Mouse (Mus musculus) B cell, adult 2 months (primary cell): Measurements from ENCODE around the gene Agbl4.

Experiments used
- DNase-seq, 2 experiments: peaks; one replicate each; pipeline ENCODE4 v3.0.0; 2022

Gene Agbl4

DNA sequence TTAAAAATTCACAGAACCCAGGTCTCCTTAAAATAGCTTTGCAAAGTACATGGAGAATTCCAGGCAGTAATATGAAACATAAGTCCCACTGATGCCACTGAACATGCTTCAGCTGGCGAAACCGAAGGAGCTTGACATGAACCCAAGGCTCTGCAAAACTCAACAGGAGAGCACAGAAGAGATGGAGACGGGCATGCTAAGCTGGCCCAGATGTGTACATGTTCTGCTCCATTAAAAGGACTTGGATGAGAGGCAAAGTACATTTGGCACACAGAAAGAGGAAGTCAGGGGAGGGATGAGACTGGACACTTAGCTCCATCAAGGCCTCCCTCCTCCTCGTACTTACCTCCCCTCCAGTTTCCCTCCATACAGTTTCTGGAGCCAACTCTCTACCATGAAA, 1013.3 kb downstream of the Agbl4 start:
- DNase-seq = no peak

DNA sequence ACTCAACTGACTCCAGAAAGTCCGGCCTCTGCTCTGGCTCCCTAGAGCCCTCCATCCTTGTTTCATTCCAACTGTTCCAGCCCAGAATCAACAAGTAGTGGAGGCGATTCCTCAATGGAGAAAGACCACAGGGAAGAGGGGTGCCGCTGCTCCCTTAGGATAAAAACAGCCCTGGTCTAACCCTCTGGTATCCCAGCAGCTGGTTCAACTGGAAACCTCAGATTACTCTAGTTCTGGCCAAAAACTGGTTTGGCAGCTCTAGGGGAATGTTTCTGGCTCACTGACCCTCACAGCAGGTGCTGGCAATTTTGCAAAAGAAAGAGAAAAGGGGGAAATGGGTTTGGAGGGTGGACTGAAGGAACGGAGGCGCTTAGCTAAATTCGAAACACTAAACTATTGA, 1016.9 kb downstream of the Agbl4 start:
- DNase-seq = no peak

DNA sequence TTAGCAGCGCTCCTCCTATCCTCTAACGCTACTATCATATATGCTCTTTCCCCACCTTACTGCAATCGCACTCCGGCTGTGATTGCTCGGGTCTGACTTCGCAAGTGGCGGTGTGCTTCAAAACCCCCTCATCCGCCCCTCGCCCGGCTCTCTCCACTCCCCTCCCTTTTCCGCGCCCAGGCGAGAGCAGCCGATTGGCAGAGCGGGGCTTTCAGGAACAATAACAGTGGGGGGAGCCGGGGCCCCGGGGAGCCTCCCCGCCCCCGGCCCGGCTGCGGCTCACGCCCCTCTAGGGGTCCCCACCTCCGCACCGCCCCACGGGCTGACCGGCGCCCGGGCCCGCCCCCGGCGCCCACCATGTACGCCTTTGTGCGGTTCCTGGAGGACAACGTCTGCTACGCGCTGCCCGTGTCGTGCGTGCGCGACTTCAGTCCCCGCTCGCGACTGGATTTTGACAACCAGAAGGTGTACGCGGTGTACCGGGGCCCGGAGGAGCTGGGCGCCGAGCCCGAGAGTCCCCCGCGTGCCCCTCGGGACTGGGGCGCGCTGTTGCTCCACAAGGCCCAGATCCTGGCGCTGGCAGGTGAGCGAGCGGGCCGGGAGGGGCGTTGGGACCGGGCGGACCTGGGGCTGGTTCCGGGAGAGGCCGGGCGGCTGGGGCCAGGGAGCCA, 1017.5 kb downstream of the Agbl4 start, which contains the start of gene Bend5:
Bend5 (plus strand) TSS at position 189 of the 671 bp plus-strand sequence.
- DNase-seq = peak; percentile 83

DNA sequence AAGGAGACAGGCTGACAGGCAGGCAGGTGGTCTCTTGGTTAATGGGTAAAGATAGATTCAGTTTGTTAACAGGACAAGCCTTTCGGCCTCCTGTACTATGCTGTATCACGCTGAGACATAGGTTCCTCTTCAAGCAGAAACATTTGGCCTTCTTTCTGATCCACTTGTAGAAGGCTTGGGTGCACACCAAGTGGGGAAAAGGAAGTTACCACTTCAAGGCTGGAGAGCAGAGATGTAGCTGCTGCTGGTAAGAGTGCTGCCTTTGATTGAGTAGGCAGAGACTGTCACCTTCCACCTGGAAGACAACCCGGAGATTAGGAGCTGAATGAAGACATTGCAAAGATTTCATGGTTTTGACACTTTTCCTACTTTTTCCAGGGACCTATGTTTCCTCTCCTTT, 1018.7 kb downstream of the Agbl4 start:
- peak; percentile 30 to 37 for DNase-seq

DNA sequence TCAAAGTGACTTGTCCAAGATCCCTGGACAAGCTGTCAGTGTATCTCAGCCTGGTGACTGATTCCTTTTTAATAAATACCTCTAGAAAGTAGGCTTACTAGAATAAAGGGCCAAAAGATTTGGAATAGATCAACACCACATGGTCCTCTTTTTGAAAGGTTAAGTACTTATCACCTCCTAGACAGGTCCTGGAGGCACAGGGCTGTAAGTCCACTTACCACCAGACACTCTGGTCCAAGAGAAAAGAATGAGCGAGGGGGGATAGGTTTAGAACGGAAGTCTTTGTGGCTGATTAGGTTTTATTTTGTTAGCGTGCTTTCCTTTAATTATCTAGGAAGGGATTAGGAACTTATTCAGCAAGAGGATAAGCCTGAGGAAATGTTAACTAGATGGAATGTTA, 1019.1 kb downstream of the Agbl4 start:
- no peak for DNase-seq

DNA sequence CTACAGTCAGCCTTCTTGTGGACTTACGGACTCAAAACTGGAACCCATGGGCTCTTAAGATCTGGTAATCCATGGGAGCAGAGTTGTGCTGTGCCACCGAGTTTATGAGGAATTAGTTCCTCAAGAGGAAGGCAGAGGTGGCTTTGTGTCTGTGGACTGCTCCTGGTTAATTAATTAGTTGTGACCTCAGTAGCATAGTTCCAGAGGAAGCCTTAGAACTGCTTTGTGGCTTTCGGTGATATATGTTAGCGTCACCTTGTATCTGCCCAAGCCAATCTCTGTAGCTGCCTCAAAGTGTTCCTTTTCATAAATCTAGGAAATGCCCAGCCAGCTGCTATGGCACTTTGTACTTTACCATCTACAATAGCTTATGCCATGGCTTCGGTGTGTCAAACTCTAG, 1020.3 kb downstream of the Agbl4 start:
- no peak for DNase-seq

DNA sequence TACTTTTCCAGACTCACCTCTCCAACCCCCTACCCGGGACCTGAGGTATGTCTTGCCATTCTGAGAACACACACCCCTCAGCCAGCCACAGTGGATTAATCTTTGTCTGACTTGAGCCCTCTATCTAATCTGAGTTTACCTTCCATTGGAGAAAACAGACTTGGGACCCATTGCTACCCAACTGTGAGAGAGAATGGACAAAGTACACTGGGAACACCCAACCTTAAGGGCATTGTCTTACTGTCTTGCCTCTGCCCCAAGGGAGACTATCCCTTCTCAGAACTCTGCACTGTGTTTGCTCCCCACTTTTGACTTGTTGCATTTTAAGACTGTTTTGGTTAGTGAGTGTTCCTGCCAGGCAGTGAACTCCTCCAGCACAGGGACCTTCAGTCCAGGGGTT, 1022.0 kb downstream of the Agbl4 start:
- DNase-seq = no peak

DNA sequence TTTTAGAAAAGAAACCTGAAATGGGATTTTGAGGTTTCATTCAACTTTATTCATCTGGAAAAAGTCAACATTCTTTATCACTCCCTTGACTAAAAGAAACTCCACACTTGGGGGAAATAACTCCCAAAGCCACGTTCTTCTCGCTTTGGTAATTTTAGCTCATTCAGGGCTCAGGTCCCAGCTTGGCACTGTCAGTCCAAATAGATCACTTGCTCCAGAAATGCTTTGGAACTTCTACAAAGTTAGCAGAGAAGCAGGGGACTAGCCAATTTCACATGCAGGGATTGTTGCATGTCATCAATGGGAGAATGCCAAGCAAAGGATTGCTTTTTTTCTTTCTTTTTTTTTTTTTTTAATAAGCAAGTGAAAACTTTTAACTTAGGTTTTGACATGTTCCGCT, 1022.6 kb downstream of the Agbl4 start:
- DNase-seq = no peak

DNA sequence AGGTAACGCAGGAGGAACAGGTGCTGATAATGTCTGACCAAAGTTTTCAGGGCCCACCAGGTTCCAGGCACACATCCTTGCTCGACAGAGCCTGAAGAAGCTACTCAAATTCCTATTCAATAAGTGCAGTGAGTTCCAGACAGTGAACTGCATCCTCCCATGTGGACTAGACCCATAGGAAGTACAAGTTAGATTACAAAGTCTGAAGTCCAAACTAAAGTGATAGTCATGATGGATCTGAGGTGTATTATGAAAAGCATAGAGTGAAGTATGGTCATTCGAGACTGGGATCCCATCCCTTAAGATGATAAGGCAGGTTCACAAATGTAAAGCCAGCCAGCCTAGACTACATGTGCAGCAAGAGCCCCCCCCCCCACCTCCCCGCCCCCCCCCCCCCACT, 1023.5 kb downstream of the Agbl4 start:
- no peak for DNase-seq

DNA sequence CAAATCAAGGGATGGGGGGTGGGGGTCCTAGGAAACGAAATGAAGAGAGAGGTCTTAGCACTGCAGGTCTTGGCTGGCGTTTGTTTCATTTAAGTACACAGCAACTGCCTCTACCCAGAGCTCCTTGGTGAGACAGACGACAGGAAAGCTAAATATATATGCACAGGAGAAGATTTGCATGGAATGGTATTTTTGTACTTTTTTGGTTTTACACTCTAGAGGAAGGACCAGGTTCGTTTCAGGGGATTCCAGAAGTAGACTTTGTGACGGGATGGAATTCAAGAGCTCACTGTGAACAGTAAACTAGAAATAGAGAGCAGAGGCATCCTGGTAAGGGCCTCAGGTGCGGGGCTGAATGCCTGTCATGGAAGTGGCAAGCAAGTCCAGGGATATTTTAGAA, 1024.3 kb downstream of the Agbl4 start:
- DNase-seq = no peak

DNA sequence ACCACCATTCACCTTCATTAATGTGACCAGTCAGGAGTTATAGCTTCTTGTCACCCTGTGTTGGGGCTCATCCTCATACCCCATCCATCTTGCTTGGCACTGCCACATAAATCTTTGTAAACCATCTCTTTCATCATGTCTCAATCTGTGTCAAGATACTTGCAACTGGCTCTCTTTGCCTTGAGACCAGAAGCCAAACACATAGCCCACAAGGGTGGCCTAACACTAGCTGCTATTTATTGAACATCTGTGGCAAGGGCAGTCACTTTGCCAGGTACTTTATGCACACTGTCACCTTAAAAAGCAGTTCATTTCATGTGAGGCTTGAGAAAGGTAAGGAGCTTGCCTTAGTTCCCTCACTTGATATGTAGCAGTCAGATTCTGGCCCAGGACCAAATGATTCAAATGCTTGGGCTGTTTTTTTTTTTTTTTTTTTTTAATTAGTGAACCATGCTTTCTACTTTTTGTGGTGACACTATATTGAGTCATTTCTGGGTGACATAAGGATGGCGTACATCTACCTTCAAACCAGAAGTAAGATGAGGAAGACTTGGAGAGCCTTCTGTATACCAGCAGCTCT, 1027.0 kb downstream of the Agbl4 start:
- DNase-seq = no peak

DNA sequence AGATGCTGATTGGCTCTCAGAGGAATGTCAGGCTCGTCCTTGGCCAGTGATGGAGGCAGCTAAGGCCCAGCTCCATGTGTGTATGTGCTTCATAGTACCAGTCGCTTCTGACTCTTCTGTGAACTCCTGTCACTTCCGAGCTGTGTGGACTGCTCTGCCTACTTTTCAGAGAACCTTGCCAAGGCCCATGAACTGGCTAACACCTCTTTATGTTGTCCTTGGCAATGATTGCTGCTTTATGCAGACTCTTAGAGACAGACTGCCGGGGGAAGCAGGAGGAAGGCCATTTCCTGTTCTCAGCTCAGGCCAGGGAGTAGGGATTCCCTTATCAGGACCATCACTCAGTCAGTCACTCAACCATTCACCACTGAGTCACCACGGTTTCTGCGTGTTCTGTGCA, 1027.7 kb downstream of the Agbl4 start:
- DNase-seq = no peak

DNA sequence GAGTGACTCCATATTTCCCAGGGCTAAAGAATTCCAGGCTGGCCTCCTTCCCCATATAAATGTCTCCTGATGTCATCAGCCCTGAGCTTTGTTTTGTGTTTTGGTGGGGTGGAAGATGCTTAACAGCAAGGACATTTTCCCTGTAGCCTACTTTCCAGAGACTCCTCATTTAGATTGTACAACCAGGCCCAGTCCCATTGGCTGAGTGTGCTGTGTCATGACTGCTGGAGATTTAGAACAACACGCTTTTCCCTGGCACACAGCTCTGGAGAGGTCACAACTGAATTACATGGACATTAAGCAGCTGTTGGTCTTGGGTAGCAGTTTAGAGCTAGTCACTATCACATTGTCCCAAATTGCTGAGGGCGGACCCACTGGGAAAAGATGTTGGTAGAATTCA, 1033.7 kb downstream of the Agbl4 start:
- DNase-seq = no peak

DNA sequence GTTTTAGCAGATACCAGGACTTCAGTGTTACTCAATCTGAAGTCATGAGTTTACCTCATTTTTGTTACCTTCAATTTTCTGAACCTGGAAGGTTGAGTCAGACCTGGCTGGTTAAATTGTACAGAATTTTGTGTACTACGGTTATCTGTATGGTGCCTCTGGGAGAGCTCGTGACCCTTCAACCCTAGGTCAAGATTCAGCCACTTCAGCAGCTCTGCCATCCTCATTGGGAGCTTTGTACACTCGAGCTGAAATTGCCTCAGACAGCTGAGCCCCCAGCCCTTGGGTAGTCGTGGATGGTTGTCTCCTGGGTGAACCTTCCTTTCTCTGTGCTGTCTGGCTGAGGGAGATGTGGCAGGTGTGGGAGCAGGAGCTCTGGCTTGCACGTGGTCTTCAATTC, 1034.6 kb downstream of the Agbl4 start:
- no peak for DNase-seq

DNA sequence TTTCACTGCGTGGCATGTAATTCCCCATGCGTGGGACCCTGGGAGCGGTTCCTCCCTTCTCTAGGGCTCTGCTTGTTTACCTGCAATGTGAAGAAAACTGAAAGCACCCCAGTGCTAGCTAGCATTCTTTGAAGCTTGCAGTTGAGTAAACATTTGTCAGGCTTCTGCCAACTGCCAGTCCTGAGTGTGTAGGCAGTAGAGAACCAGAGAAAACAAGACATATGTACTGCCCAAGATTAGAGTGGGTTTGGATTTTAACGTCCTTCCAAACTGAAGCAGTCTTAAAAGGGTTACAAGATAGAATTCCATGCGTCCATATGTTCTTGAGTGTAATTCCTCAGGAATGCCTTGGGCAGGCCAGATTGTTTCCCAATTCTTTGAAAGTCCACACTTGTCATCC, 1035.0 kb downstream of the Agbl4 start:
- no peak for DNase-seq

DNA sequence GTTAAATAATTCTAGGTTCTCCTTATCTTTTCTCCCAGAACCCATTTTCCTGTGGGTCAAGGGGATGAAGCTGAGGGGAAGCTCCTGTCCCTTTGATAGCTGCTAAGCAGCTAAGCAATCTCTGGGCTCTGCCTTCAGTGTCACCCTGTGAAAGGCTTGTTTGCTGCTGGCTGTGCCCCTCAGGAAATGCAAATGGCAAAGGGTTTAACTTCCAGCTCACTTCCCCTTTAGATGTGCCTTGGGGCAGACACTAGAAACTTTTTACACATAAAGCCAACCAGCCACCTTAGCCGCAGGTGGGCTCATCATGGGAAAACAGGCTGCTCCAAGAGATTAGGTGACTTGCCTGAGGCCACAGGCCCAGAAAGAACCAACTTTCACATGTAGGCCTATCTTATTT, 1044.2 kb downstream of the Agbl4 start:
- DNase-seq = peak; percentile 70 to 75

DNA sequence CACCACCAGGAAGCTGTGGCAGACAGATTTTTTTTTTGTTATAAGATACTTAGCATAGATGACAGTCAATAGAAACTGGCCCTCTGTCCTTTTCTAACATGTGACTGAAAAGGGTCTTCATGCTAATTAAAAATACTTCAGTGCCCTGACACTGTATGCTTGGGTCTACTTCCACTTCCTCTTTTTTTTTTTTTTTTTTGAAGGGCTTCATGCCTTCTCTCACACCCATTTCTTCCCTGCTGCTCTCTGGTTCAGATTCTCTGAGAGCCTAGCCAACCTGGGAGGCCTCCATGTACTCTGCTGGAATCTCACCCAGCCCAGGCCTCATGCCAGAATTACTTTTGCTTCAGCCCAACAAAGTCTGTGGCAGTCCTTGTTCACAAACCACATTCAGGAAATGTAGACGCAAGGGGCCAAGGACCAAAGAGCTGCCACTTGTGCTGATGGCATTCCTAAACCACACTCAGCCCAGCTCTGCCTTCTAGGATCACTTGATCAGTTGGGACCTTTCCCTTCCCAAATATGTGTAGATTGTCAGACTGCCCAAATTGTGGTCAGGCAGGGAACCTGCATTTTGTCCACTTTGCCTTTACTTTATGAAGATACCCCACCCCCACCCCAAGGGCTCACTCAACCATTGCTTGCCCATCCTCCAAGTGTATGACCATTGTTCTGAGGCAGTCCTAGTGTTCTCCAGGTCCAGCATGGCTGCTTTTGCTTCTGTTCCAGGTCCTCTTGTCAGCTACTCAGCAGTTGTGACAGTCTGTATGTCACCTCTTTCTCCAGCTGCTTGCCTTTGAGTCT, 1045.2 kb downstream of the Agbl4 start:
- peak; percentile 59 to 63 for DNase-seq

DNA sequence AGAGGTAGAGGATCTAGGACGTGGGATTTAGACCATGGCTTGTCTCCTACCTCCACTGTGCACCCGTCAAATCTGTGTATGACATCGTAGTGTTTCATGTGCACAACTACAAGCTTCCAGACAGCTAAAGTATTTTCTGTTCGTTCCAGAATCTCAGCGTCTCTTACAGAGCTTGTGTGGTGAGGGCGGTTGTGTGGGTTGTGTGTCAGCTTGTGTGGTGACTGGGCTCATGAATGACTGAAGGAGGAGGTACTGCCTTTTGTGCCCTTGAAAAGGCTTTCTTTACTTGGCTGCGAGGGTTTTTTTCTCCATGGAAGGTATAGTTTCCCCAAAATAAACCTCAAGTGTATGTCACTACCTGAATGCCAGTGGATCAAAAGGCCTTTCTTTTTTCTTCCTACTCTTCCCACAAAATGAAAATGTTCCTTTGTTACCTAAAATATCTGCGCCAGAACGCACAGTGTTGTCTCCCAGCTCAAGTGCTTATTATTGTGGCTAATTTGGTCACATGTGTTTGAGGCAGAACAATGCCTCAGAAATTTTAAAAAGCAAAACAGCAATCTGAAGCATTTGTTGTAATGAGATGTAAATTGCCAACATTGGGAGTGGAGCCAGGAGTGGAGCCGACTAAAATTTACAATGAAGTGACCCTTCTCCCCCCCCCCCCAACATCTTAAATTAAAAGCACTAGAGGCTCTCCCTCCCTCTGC, 1046.6 kb downstream of the Agbl4 start:
- DNase-seq = no peak

DNA sequence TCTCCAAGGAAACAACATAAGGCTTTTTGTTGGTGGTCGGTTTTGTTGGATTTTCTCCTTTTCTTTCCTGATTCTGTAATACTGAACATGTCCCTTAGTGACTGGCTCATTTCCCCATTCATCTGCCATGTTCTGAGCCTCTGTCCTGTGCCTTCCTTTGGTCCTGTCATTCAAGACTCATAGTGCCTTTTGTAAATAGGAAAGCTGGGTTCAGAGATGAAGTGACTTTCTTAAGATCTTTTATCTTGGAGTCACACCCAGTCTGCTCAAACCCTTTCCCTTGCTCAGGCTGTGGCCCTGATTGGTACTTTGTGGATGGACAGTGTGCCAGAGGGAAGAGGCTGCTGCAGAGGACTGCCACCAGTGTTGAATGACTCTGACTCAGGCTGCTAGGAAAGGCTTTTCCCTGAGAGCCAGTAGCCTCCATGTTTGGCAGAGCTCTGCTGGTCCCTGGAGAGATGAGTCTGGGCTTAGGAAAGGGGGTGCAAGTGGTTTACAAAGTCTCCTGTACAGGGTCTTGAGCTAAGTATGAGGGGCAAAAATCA, 1047.2 kb downstream of the Agbl4 start:
- DNase-seq = no peak

DNA sequence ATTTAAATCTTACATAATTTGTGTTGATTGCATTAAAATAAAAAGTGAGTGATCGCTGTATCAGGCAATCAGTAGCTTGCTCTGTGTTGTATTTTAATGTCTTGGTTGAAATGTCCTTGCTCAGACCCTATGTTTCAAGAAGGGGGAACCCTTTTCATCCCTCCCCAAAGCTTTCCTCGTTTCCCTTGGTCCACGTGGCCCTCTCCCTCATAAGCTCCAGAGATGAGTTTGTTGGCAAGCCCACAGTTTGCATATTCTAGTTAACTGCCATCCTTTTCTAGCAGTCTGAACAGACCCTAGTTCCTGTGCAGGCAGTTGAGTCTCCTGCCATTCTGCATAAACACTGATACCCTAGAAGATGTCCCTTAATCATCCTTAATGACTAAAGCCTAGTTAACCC, 1050.5 kb downstream of the Agbl4 start:
- DNase-seq = no peak

DNA sequence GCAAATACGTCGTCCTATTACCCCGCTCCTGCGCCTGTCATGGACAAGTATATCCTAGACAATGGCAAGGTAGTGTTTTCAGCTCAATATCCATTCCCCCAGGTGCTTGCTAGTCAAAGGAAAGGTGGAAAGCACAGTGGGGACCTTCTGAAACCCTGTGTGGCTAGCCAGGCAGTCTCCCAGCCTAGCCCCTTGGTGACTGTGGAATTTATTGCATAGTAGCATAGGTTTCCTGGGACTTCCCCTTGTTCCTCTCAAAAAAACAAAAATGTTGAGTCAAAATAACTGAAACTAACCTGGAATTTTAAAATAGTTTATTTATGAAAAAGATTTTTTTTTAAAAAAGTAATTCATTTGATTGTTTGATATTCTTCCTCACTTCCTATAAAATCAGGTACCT, 1051.1 kb downstream of the Agbl4 start:
- no peak for DNase-seq

DNA sequence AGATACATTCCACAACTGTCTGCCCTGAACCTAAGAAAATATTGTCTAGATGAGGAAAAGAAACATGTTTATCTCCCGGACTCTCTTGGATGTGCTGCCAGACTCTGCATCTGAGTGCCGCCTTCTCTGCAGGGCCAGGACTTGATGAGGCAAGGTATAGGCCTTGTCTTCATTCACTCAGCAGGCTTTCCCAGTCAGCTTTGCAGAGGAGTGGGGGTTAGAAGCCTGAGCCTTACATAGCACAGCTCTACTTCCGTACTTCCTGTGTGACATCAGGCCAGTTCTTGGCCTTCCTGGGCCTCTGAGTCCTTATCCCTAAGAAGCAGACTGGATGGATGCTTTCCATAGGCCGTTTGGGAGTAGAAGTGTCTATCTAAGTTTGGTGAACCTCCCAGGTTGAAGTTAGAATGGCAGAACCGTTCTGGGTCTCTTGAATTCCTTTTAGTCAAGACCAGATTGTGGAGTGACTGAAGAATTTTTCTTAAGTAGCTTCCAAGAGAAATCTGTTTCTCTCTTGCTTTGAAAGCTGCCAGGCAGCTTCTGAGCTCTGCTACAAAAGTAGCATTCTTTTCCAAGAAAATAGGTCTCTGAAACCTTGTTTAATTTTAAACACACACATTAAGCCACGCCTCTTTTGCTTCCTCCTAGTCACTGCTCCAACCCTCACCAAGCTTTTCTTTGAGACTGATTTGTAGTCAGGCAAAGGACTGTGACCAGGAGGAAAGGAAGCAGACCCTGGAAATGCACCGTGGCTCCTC, 1052.2 kb downstream of the Agbl4 start:
- no peak for DNase-seq
